ENCODE assay signal across 14 mouse cellular contexts in the genomic region with DNA sequence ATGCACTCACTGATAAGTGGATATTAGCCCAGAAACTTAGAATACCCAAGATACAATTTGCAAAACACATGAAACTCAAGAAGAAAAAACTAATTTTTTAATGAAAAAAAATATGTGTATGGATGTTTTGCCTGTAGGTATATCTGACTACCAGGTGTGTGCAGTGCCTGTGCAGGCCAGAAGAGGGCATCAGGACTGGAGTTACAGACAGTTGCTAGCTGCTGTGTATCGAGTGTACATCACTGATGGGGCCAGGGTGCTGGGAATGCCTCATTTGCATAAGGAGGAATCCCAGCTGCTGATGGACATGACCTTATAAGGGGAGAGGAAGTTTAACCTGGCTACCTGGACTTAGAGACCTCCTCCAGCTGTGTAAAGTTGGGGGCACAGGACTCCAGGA.
DNase-seq lines count a peak whose midpoint lies in the region; ATAC-seq and TF ChIP-seq lines count a peak whose summit lies in the region.
"Had no signal": no experiment of that assay in that cellular context is flagged by ENCODE, and none has a peak within 500 bp of the region (broad histone marks: within the 10 kb centered on the region; RNA-seq: fewer than 3 reads in every experiment).

No protein-coding gene starts in this region.

- TF ChIP-seq EP300 in liver, postnatal 0 days (IDR thresholded peaks at IDR 0.05; ENCODE audit: low read depth), result no peak

- no peaks in the 10 kb centered on the region for H3K9me3 ChIP-seq in liver, postnatal 0 days (ENCODE audit: low read length)
- H3K9me3 ChIP-seq in liver, embryonic 11.5 days (ENCODE audit: control insufficient read depth, low read length), result no peaks in the 10 kb centered on the region
- H3K9me3 ChIP-seq: embryonic facial prominence, embryonic 15.5 days; heart, embryonic 10.5 days; hindbrain, embryonic 10.5 days; limb, embryonic 13.5 days had no signal

- DNase-seq in gastrocnemius, adult 2 months, result no peak
- no peak for DNase-seq in gastrocnemius, postnatal 25 days
- DNase-seq in liver, postnatal 0 days, result no peak
- no peak for DNase-seq in liver, embryonic 11.5 days (ENCODE audit: low spot score)
- peak; percentile 16 to 22 for DNase-seq in B cell, adult 2 months
- no peak for DNase-seq in brain, embryonic 14.5 days (ENCODE audit: low read depth)
- DNase-seq in urinary bladder, postnatal 10 days (ENCODE audit: low spot score), result no peak
- DNase-seq: cerebellum, adult 9-10 months; kidney, adult 9 months had no signal

- intact Hi-C loops in gastrocnemius, adult 2 months (cut with DNase I), result no loop called here

- peak; percentile 28; the same call in 1 of the 2 replicates for TF ChIP-seq CTCF in gastrocnemius, adult 2 months (IDR thresholded peaks at IDR 0.05)
- peak; percentile 45 for TF ChIP-seq CTCF in liver, postnatal 0 days (IDR thresholded peaks at IDR 0.05; ENCODE audit: low read depth)
- peak; percentile 8; the same call in 1 of the 2 replicates for TF ChIP-seq CTCF in brain, embryonic 14.5 days (IDR thresholded peaks at IDR 0.05; ENCODE audit: borderline replicate concordance, extremely low read depth, insufficient read depth, insufficient read length)

- no peaks in the 10 kb centered on the region for H3K27me3 ChIP-seq in liver, postnatal 0 days (ENCODE audit: insufficient read depth, low read length)
- H3K27me3 ChIP-seq in liver, embryonic 11.5 days (replicated peaks; ENCODE audit: control insufficient read depth, insufficient read depth, low read length), result no peaks in the 10 kb centered on the region
- H3K27me3 ChIP-seq: embryonic facial prominence, embryonic 15.5 days; limb, embryonic 13.5 days had no signal

- WGBS in liver, postnatal 0 days (ENCODE audit: insufficient replicate concordance), result 73% methylated on average over 1 of the region's 1 CpGs
- WGBS in liver, embryonic 11.5 days, result 62% methylated on average over 1 of the region's 1 CpGs

- H3K9ac ChIP-seq in liver, postnatal 0 days (replicated peaks), result no peak overlapping the region
- no peak overlapping the region for H3K9ac ChIP-seq in liver, embryonic 11.5 days (ENCODE audit: low read depth, low read length)
- H3K9ac ChIP-seq: embryonic facial prominence, embryonic 15.5 days; limb, embryonic 13.5 days had no signal

- H3K36me3 ChIP-seq in liver, postnatal 0 days (replicated peaks; ENCODE audit: insufficient read depth, low read length), result no peaks in the 10 kb centered on the region
- H3K36me3 ChIP-seq in liver, embryonic 11.5 days (ENCODE audit: control insufficient read depth, insufficient read depth, low read length), result no peaks in the 10 kb centered on the region
- H3K36me3 ChIP-seq: embryonic facial prominence, embryonic 15.5 days; heart, embryonic 10.5 days; hindbrain, embryonic 10.5 days; limb, embryonic 13.5 days had no signal

- TF ChIP-seq POLR2A in brain, embryonic 14.5 days (IDR thresholded peaks at IDR 0.05; ENCODE audit: borderline replicate concordance, extremely low read depth, insufficient read depth, insufficient read length, poor library complexity, severe bottlenecking), result no peak

- H3K4me3 ChIP-seq in gastrocnemius, adult 2 months, result no peak overlapping the region
- no peak overlapping the region for H3K4me3 ChIP-seq in liver, postnatal 0 days (ENCODE audit: low read depth, low read length)
- no peak overlapping the region for H3K4me3 ChIP-seq in liver, embryonic 11.5 days (ENCODE audit: low read depth, low read length)
- H3K4me3 ChIP-seq: embryonic facial prominence, embryonic 15.5 days; heart, embryonic 10.5 days; hindbrain, embryonic 10.5 days; limb, embryonic 13.5 days had no signal

- ATAC-seq in liver, postnatal 0 days, result no peak
- ATAC-seq in liver, embryonic 11.5 days (replicated peaks; ENCODE audit: low FRiP score), result no peak
- no peak for ATAC-seq in CD4-positive, CD25-positive, alpha-beta regulatory T cell, adult 4 months

- H3K27ac ChIP-seq in gastrocnemius, adult 2 months, result no peak overlapping the region
- H3K27ac ChIP-seq in liver, postnatal 0 days (ENCODE audit: low read depth), result no peak overlapping the region
- no peak overlapping the region for H3K27ac ChIP-seq in liver, embryonic 11.5 days (ENCODE audit: low read depth, low read length)
- H3K27ac ChIP-seq: embryonic facial prominence, embryonic 15.5 days; heart, embryonic 10.5 days; hindbrain, embryonic 10.5 days; limb, embryonic 13.5 days had no signal

- H3K4me2 ChIP-seq in liver, postnatal 0 days (ENCODE audit: low read depth, low read length), result no peak overlapping the region
- H3K4me2 ChIP-seq in liver, embryonic 11.5 days, result no peak overlapping the region
- H3K4me2 ChIP-seq: embryonic facial prominence, embryonic 15.5 days; limb, embryonic 13.5 days had no signal

- H3K4me1 ChIP-seq in liver, postnatal 0 days (ENCODE audit: insufficient read depth), result no peaks in the 10 kb centered on the region
- no peaks in the 10 kb centered on the region for H3K4me1 ChIP-seq in liver, embryonic 11.5 days (replicated peaks; ENCODE audit: control insufficient read depth, insufficient read depth, low read length)
- H3K4me1 ChIP-seq: heart, embryonic 10.5 days; hindbrain, embryonic 10.5 days; limb, embryonic 13.5 days had no signal

Comparison
In these comparisons a context has a peak if more than half of its experiments do, and no peak if none do; other contexts are left out.
1. DNase-seq: peak in B cell, adult 2 months (2 of 2); none in gastrocnemius, adult 2 months (single experiment), gastrocnemius, postnatal 25 days (single experiment), liver, postnatal 0 days (single experiment), liver, embryonic 11.5 days (single experiment), brain, embryonic 14.5 days (single experiment) and urinary bladder, postnatal 10 days (single experiment).
2. Peak in every context shown above with its lines, with median percentiles within 50 percentile points of each other: CTCF ChIP-seq.